Comparison of ENCODE assay signal across 8 mouse cellular contexts in genomic region chr8:9227779-9228464, GRCm38 (mm10).
DNase-seq lines count a peak whose midpoint lies in the region; ATAC-seq and TF ChIP-seq lines count a peak whose summit lies in the region.
"Had no signal": no experiment of that assay in that cellular context is flagged by ENCODE, and none has a peak within 500 bp of the region (broad histone marks: within the 10 kb centered on the region; RNA-seq: fewer than 3 reads in every experiment).

No protein-coding gene starts in this region.

- no peak for TF ChIP-seq EP300 in MEL (IDR thresholded peaks at IDR 0.05; ENCODE audit: low read depth in 1 of 2, low read length in 2 of 2)

- DNase-seq in MEL (ENCODE audit: low read depth, low spot score) = peak; percentile 3
- peak; percentile 52 for DNase-seq in adrenal gland, postnatal 25 days
- peak; percentile 73 for DNase-seq in embryonic facial prominence, embryonic 10.5 days (ENCODE audit: low spot score)
- peak; percentile 65 for DNase-seq in left cerebral cortex, adult 11 months (ENCODE audit: low spot score)
- peak; percentile 67 for DNase-seq in right cerebral cortex, postnatal 4 days

- TF ChIP-seq POLR2A in MEL (IDR thresholded peaks at IDR 0.05; ENCODE audit: control insufficient read depth in 1 of 2, insufficient read depth in 1 of 2, low read depth in 1 of 2, low read length in 2 of 2, poor library complexity in 1 of 2) = no peak

- H3K4me3 ChIP-seq in MEL (ENCODE audit: control insufficient read depth in 1 of 2, insufficient read depth in 1 of 2, low read depth in 2 of 2, low read length in 2 of 2) = no peak overlapping the region
- no peak overlapping the region for H3K4me3 ChIP-seq in embryonic facial prominence, embryonic 10.5 days
- no peak overlapping the region for H3K4me3 ChIP-seq in hindbrain, embryonic 15.5 days
- H3K4me3 ChIP-seq: limb, embryonic 15.5 days had no signal

- H3K27me3 ChIP-seq in MEL (ENCODE audit: control insufficient read depth in 1 of 2, insufficient read depth in 2 of 2, low read length in 2 of 2) = no peaks in the 10 kb centered on the region
- no peaks in the 10 kb centered on the region for H3K27me3 ChIP-seq in embryonic facial prominence, embryonic 10.5 days (replicated peaks; ENCODE audit: low read depth, poor library complexity, severe bottlenecking)
- no peaks in the 10 kb centered on the region for H3K27me3 ChIP-seq in hindbrain, embryonic 15.5 days
- H3K27me3 ChIP-seq: limb, embryonic 15.5 days had no signal

- no peaks in the 10 kb centered on the region for H3K9me3 ChIP-seq in MEL (replicated peaks; ENCODE audit: insufficient read depth, low read length)
- H3K9me3 ChIP-seq in embryonic facial prominence, embryonic 10.5 days = no peaks in the 10 kb centered on the region
- no peaks in the 10 kb centered on the region for H3K9me3 ChIP-seq in hindbrain, embryonic 15.5 days
- H3K9me3 ChIP-seq: limb, embryonic 15.5 days had no signal

- no peaks in the 10 kb centered on the region for H3K4me1 ChIP-seq in MEL (ENCODE audit: control insufficient read depth in 1 of 2, insufficient read depth in 2 of 2, low read length in 2 of 2)
- peaks cover 8% of the 10 kb centered on the region for H3K4me1 ChIP-seq in embryonic facial prominence, embryonic 10.5 days
- peaks cover 9% of the 10 kb centered on the region for H3K4me1 ChIP-seq in hindbrain, embryonic 15.5 days (replicated peaks)
- H3K4me1 ChIP-seq: limb, embryonic 15.5 days had no signal

- H3K79me2 ChIP-seq in MEL (ENCODE audit: control insufficient read depth, insufficient read depth, low read length, poor library complexity) = no peaks in the 10 kb centered on the region

- peak overlapping the region; percentile 2; the same call in 1 of the 2 replicates for H3K4me2 ChIP-seq in hindbrain, embryonic 15.5 days
- H3K4me2 ChIP-seq: limb, embryonic 15.5 days had no signal

- H3K27ac ChIP-seq in MEL (ENCODE audit: control insufficient read depth, low read depth, low read length) = no peak overlapping the region
- H3K27ac ChIP-seq in embryonic facial prominence, embryonic 10.5 days (replicated peaks) = peak overlapping the region; percentile 21; the same call in 1 of the 2 replicates
- peak overlapping the region; percentile 66 for H3K27ac ChIP-seq in hindbrain, embryonic 15.5 days (replicated peaks)
- H3K27ac ChIP-seq: limb, embryonic 15.5 days had no signal

- ATAC-seq in hindbrain, embryonic 15.5 days (ENCODE audit: low FRiP score, low read depth) = peak; percentile 86
- ATAC-seq in megakaryocyte-erythroid progenitor cell, adult 5-6 weeks (replicated peaks; ENCODE audit: low FRiP score, low TSS enrichment, poor library complexity, severe bottlenecking) = peak; percentile 75; the same call in 1 of the 2 replicates

- H3K36me3 ChIP-seq in MEL (ENCODE audit: control insufficient read depth in 1 of 2, insufficient read depth in 2 of 2, low read length in 2 of 2) = no peaks in the 10 kb centered on the region
- H3K36me3 ChIP-seq in embryonic facial prominence, embryonic 10.5 days (replicated peaks) = no peaks in the 10 kb centered on the region
- H3K36me3 ChIP-seq in hindbrain, embryonic 15.5 days = no peaks in the 10 kb centered on the region
- H3K36me3 ChIP-seq: limb, embryonic 15.5 days had no signal

- TF ChIP-seq CTCF in MEL (IDR thresholded peaks at IDR 0.05 in 2 of 3, conservative IDR thresholded peaks at IDR 0.05 in 1 of 3; ENCODE audit: control insufficient read depth in 1 of 3, insufficient read depth in 1 of 3, low read depth in 2 of 3, low read length in 3 of 3, poor library complexity in 1 of 3, severe bottlenecking in 1 of 3) = peak in 2 of 3 experiments; percentile 20 to 49; a peak in 4 of 6 replicates

- H3K9ac ChIP-seq in MEL (ENCODE audit: control insufficient read depth, low read depth, low read length, poor library complexity, severe bottlenecking) = no peak overlapping the region
- no peak overlapping the region for H3K9ac ChIP-seq in hindbrain, embryonic 15.5 days
- H3K9ac ChIP-seq: limb, embryonic 15.5 days had no signal

- peak; percentile 7; the same call in 1 of the 2 replicates for TF ChIP-seq RAD21 in MEL (IDR thresholded peaks at IDR 0.05; ENCODE audit: low read depth, low read length)

- WGBS in embryonic facial prominence, embryonic 10.5 days = 42% methylated on average over 19 of the region's 19 CpGs
- whole genome bisulfite sequencing in hindbrain, embryonic 15.5 days = 30% methylated on average over 19 of the region's 19 CpGs

TF ChIP-seq in MEL, 35 proteins besides CTCF, POLR2A, EP300 and RAD21:
- TF ChIP-seq MXI1 (IDR thresholded peaks at IDR 0.05; ENCODE audit: low read depth, low read length) = no peak
TF ChIP-seq in MEL: peak in this region for 0.

Comparison
In these comparisons a context has a peak if more than half of its experiments do, and no peak if none do; other contexts are left out.
1. DNase-seq: peak in every context shown above with its lines; median percentile 73 in embryonic facial prominence, embryonic 10.5 days; 67 in right cerebral cortex, postnatal 4 days; 65 in left cerebral cortex, adult 11 months; 52 in adrenal gland, postnatal 25 days; 3 in MEL.